12 mouse cellular contexts compared by ENCODE assay signal in genomic region chr7:132571481-132571880, GRCm38 (mm10). TPM values are rescaled to one million over a fixed set of nuclear protein-coding genes. Genes with fewer than 3 reads are reported as not detected.
DNase-seq lines count a peak whose midpoint lies in the region; ATAC-seq and TF ChIP-seq lines count a peak whose summit lies in the region.
"Had no signal": no experiment of that assay in that cellular context is flagged by ENCODE, and none has a peak within 500 bp of the region (broad histone marks: within the 10 kb centered on the region; RNA-seq: fewer than 3 reads in every experiment).

No protein-coding gene starts in this region.

- H3K9ac ChIP-seq in limb, embryonic 13.5 days: no peak overlapping the region

- no peaks in the 10 kb centered on the region for H3K9me3 ChIP-seq in limb, embryonic 13.5 days
- H3K9me3 ChIP-seq: G1E had no signal

- H3K36me3 ChIP-seq in limb, embryonic 13.5 days: peaks cover 23% of the 10 kb centered on the region

- POLR2A ChIA-PET in Patski (lab: Charles Lee): interaction anchor here (0.6 to 1.3 kb wide), 3 partner anchors 16 to 200 kb away, joined by 3 read pairs; no protein-coding TSS in a partner anchor

- TF ChIP-seq POLR2A in embryonic fibroblast, embryonic 13.5 days (IDR thresholded peaks at IDR 0.05; ENCODE audit: low read depth, low read length): no peak

- peak; percentile 20 for ATAC-seq in Patski
- ATAC-seq in limb, embryonic 13.5 days (ENCODE audit: low FRiP score, low read depth): no peak

- 68% methylated on average over 8 of the region's 8 CpGs for WGBS in limb, embryonic 13.5 days

- no peak overlapping the region for H3K4me3 ChIP-seq in embryonic fibroblast, embryonic 13.5 days (ENCODE audit: insufficient read depth, low read length)
- H3K4me3 ChIP-seq in limb, embryonic 13.5 days: no peak overlapping the region; the same call in 1 of the 2 replicates

- CTCF ChIA-PET in Patski (lab: Charles Lee): interaction anchor here (1.3 to 1.5 kb wide), 3 partner anchors 11 to 19 kb away, joined by 4 to 5 read pairs (median 4); no protein-coding TSS in a partner anchor

- H3K27me3 ChIP-seq in Patski: no peaks in the 10 kb centered on the region
- no peaks in the 10 kb centered on the region for H3K27me3 ChIP-seq in limb, embryonic 13.5 days

- no peak for TF ChIP-seq CTCF in Patski (IDR thresholded peaks at IDR 0.05)
- TF ChIP-seq CTCF in embryonic fibroblast, embryonic 13.5 days (IDR thresholded peaks at IDR 0.05; ENCODE audit: borderline replicate concordance, insufficient read depth, low read length): no peak

- in situ Hi-C loops in Patski (cut with MboI; ENCODE audit: low pct_unique_long_range_greater_than_20kb): loop anchor here (5.0 to 25.0 kb wide), 3 partner anchors 51 to 1009 kb away; partner anchors contain the start of genes Bub3 and Fam53b

- H3K27ac ChIP-seq in embryonic fibroblast, embryonic 13.5 days (ENCODE audit: insufficient read depth, low read length): peak overlapping the region; percentile 70
- H3K27ac ChIP-seq in limb, embryonic 13.5 days: peak overlapping the region; percentile 48; the same call in 1 of the 2 replicates

- intact Hi-C loops in heart, postnatal 25 days (cut with DNase I): loop anchor here (10.0 kb wide), 1 partner anchor 153 kb away; no protein-coding TSS in a partner anchor

- peak; percentile 30 for DNase-seq in heart, postnatal 4 days
- DNase-seq in heart, postnatal 25 days (ENCODE audit: low spot score): no peak
- DNase-seq in Patski (ENCODE audit: low read depth, low spot score): no peak
- DNase-seq in natural killer cell, adult 2 months (ENCODE audit: low spot score in 2 of 2): no peak
- DNase-seq in frontal cortex, postnatal 10 days (ENCODE audit: low spot score in 2 of 2): no peak
- DNase-seq in right cerebral cortex, adult 2 months (ENCODE audit: low spot score in 2 of 2): no peak
- DNase-seq: retina, postnatal 1 day had no signal

- peaks cover 2% of the 10 kb centered on the region; the same call in 1 of the 2 replicates for H3K4me1 ChIP-seq in embryonic fibroblast, embryonic 13.5 days (ENCODE audit: control insufficient read depth, insufficient read depth, low read length)
- peaks cover 56% of the 10 kb centered on the region for H3K4me1 ChIP-seq in limb, embryonic 13.5 days

- peak overlapping the region; percentile 25 for H3K4me2 ChIP-seq in limb, embryonic 13.5 days (replicated peaks)

RNA-seq across cellular contexts. Expression of gene Oat, which starts 4.7 kb away (rescaled TPM):
- 100 to 1,000 TPM; 153 to 156 TPM for total RNA-seq in heart, postnatal 4 days (2021)
- 100 to 1,000 TPM; 162 to 164 TPM for total RNA-seq in heart, postnatal 25 days (2021)
- polyA plus RNA-seq in Patski (2021): 464 TPM
- polyA plus RNA-seq in embryonic fibroblast, embryonic 13.5 days (2011; ENCODE audit: insufficient read length, low read depth, missing spikeins): 241 and 272 TPM in 2 replicates
- 214 TPM in 2 replicates for polyA plus RNA-seq in limb, embryonic 13.5 days (2015; fragmentation: Nextera tagmentation; extraction: Ambion mirVana)

RNA-seq across cellular contexts. Expression of gene Nkx1-2, which starts 28.0 kb away (rescaled TPM):
- total RNA-seq in heart, postnatal 4 days (2021): not detected
- total RNA-seq in heart, postnatal 25 days (2021): not detected
- polyA plus RNA-seq in Patski (2021): 0.26 TPM
- polyA plus RNA-seq in embryonic fibroblast, embryonic 13.5 days (2011; ENCODE audit: insufficient read length, low read depth, missing spikeins): not detected in 2 replicates
- polyA plus RNA-seq in limb, embryonic 13.5 days (2015; fragmentation: Nextera tagmentation; extraction: Ambion mirVana): 0.08 and 0.10 TPM in 2 replicates
- total RNA-seq: megakaryocyte-erythroid progenitor cell, adult 5-6 weeks had no signal
- polyA plus RNA-seq: G1E; large intestine, adult 2 months had no signal

RNA-seq across cellular contexts. Expression of gene Lhpp, which starts 39.0 kb away (rescaled TPM):
- 10 to 100 TPM; 21.4 to 25.4 TPM for total RNA-seq in heart, postnatal 4 days (2021)
- 10 to 100 TPM; 14.6 to 15.6 TPM for total RNA-seq in heart, postnatal 25 days (2021)
- polyA plus RNA-seq in Patski (2021): 23.6 TPM
- 5.0 and 6.5 TPM in 2 replicates for polyA plus RNA-seq in embryonic fibroblast, embryonic 13.5 days (2011; ENCODE audit: insufficient read length, low read depth, missing spikeins)
- polyA plus RNA-seq in limb, embryonic 13.5 days (2015; fragmentation: Nextera tagmentation; extraction: Ambion mirVana): 21.7 and 22.6 TPM in 2 replicates
